Mouse (Mus musculus): Measurements from ENCODE around the gene Cnot4. TPM values are rescaled to one million over a fixed set of nuclear protein-coding genes. Genes with fewer than 3 reads are reported as not detected.

Cnot4 gene
- polyA plus RNA-seq, 1 experiment from 2014 or later: 40.6 TPM

- Histone ChIP-seq H3K36me3 (ENCODE audit: control insufficient read depth, insufficient read depth, low read length) (no peaks in the 10 kb centered on the region), H3K27me3 (ENCODE audit: control insufficient read depth, insufficient read depth, low read length) (no peaks in the 10 kb centered on the region), H3K9ac (ENCODE audit: low read depth, low read length) (no peak overlapping the region), H3K4me1 (replicated peaks; ENCODE audit: control insufficient read depth, insufficient read depth, low read length) (no peaks in the 10 kb centered on the region), H3K4me3 (ENCODE audit: low read depth, low read length) (no peak overlapping the region), H3K27ac (ENCODE audit: low read depth, low read length) (no peak overlapping the region), H3K4me2 (replicated peaks; ENCODE audit: low read depth, low read length) (no peak overlapping the region), H3K9me3 (ENCODE audit: control insufficient read depth, low read length) (no peaks in the 10 kb centered on the region)
- ATAC-seq (ENCODE audit: low FRiP score): no peak
- no peak for DNase-seq (ENCODE audit: low spot score)
- WGBS: 87% methylated on average over 3 of the region's 3 CpGs
These were observed 14.3 kb upstream of the Cnot4 start for GRCm38 (mm10) chr6:35147726-35148422.

DNA sequence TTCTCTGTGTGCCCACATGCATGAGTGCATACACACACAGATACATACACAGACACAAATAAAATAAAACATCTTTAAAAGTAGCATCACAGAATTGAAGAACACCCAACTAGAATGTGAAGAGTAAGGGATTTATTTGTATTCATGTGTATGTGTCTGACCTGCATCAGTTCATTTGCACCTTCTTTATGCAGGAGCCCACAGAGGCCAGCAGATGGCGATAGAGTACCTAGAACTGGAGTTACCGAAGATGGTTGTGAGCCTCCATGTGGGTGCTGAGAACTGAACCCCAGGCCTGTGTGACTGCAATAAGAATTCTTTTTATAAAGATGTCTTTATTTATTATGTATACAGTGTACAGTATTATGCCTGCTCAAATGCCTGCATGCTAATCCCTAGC, 12.0 kb upstream of the Cnot4 start:
- Histone ChIP-seq H3K4me3 (ENCODE audit: low read depth, low read length) (no peak overlapping the region), H3K9ac (ENCODE audit: low read depth, low read length) (no peak overlapping the region), H3K27ac (ENCODE audit: low read depth, low read length) (no peak overlapping the region), H3K27me3 (ENCODE audit: control insufficient read depth, insufficient read depth, low read length) (no peaks in the 10 kb centered on the region), H3K4me2 (replicated peaks; ENCODE audit: low read depth, low read length) (no peak overlapping the region), H3K9me3 (ENCODE audit: control insufficient read depth, low read length) (no peaks in the 10 kb centered on the region), H3K36me3 (ENCODE audit: control insufficient read depth, insufficient read depth, low read length) (no peaks in the 10 kb centered on the region), H3K4me1 (replicated peaks; ENCODE audit: control insufficient read depth, insufficient read depth, low read length) (no peaks in the 10 kb centered on the region)
- DNase-seq (ENCODE audit: low spot score) (no peak), ATAC-seq (ENCODE audit: low FRiP score) (no peak)
- whole genome bisulfite sequencing: 82% methylated on average over 2 of the region's 2 CpGs

- Histone ChIP-seq H3K4me1 (replicated peaks; ENCODE audit: control insufficient read depth, insufficient read depth, low read length) (no peaks in the 10 kb centered on the region), H3K4me3 (ENCODE audit: low read depth, low read length) (no peak overlapping the region), H3K9me3 (ENCODE audit: control insufficient read depth, low read length) (no peaks in the 10 kb centered on the region), H3K27me3 (ENCODE audit: control insufficient read depth, insufficient read depth, low read length) (no peaks in the 10 kb centered on the region), H3K36me3 (ENCODE audit: control insufficient read depth, insufficient read depth, low read length) (no peaks in the 10 kb centered on the region), H3K27ac (ENCODE audit: low read depth, low read length) (no peak overlapping the region), H3K9ac (ENCODE audit: low read depth, low read length) (no peak overlapping the region), H3K4me2 (replicated peaks; ENCODE audit: low read depth, low read length) (no peak overlapping the region)
- DNase-seq (ENCODE audit: low spot score): no peak
- no peak for ATAC-seq (ENCODE audit: low FRiP score)
- 83% methylated on average over 1 of the region's 1 CpGs for WGBS
These were observed 6.8 kb upstream of the Cnot4 start for GRCm38 (mm10) chr6:35140351-35140750.

- Histone ChIP-seq H3K9ac (ENCODE audit: low read depth, low read length) (no peak overlapping the region), H3K4me2 (replicated peaks; ENCODE audit: low read depth, low read length) (no peak overlapping the region), H3K27me3 (ENCODE audit: control insufficient read depth, insufficient read depth, low read length) (no peaks in the 10 kb centered on the region), H3K27ac (ENCODE audit: low read depth, low read length) (no peak overlapping the region), H3K9me3 (ENCODE audit: control insufficient read depth, low read length) (no peaks in the 10 kb centered on the region), H3K36me3 (ENCODE audit: control insufficient read depth, insufficient read depth, low read length) (no peaks in the 10 kb centered on the region), H3K4me1 (replicated peaks; ENCODE audit: control insufficient read depth, insufficient read depth, low read length) (no peaks in the 10 kb centered on the region), H3K4me3 (ENCODE audit: low read depth, low read length) (peak overlapping the region; percentile 70; the same call in 1 of the 2 replicates)
- ATAC-seq (ENCODE audit: low FRiP score) (no peak), DNase-seq (ENCODE audit: low spot score) (no peak)
- WGBS: 54% methylated on average over 2 of the region's 2 CpGs
These were observed 1.3 kb upstream of the Cnot4 start for GRCm38 (mm10) chr6:35134844-35135243.

- Histone ChIP-seq H3K9ac (ENCODE audit: low read depth, low read length) (peak overlapping the region; percentile 76), H3K27me3 (ENCODE audit: control insufficient read depth, insufficient read depth, low read length) (no peaks in the 10 kb centered on the region), H3K4me1 (replicated peaks; ENCODE audit: control insufficient read depth, insufficient read depth, low read length) (no peaks in the 10 kb centered on the region), H3K4me2 (replicated peaks; ENCODE audit: low read depth, low read length) (peak overlapping the region; percentile 85), H3K36me3 (ENCODE audit: control insufficient read depth, insufficient read depth, low read length) (no peaks in the 10 kb centered on the region), H3K4me3 (ENCODE audit: low read depth, low read length) (peak overlapping the region; percentile 70), H3K9me3 (ENCODE audit: control insufficient read depth, low read length) (no peaks in the 10 kb centered on the region), H3K27ac (ENCODE audit: low read depth, low read length) (peak overlapping the region; percentile 70)
- peak; percentile 92 for ATAC-seq (ENCODE audit: low FRiP score)
- DNase-seq (ENCODE audit: low spot score): no peak
- WGBS: under 1% methylated on average over 13 of the region's 25 CpGs
These were observed 312 bp downstream of the Cnot4 start for GRCm38 (mm10) chr6:35133246-35133578.

- WGBS: under 1% methylated on average over 11 of the region's 11 CpGs
- peak; percentile 53 for DNase-seq (ENCODE audit: low spot score)
- ATAC-seq (ENCODE audit: low FRiP score): peak; percentile 20
These were observed 718 bp downstream of the Cnot4 start for GRCm38 (mm10) chr6:35132806-35133205.

DNA sequence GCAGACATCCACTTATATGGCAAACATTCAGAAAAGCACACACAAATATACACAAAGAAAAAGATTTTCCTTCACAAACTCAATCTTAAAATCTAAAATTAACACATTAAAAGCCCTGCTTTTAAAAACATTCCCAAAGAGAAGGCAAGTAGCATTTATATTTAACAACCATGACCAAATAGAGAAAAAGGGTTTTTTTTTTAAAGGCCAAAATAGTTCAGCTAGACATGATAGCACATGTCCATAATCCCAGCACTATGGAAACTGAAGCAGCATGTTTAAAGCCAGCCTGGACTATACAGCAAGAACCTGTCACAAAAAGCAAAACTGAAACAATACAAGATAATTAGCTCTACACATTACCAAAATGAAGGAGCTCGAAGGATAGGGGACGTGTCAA, 11.0 kb downstream of the Cnot4 start:
- WGBS: 97% methylated on average over 2 of the region's 2 CpGs
- Histone ChIP-seq H3K9ac (ENCODE audit: low read depth, low read length) (no peak overlapping the region), H3K4me2 (replicated peaks; ENCODE audit: low read depth, low read length) (no peak overlapping the region), H3K4me1 (replicated peaks; ENCODE audit: control insufficient read depth, insufficient read depth, low read length) (no peaks in the 10 kb centered on the region), H3K4me3 (ENCODE audit: low read depth, low read length) (no peak overlapping the region), H3K9me3 (ENCODE audit: control insufficient read depth, low read length) (no peaks in the 10 kb centered on the region), H3K36me3 (ENCODE audit: control insufficient read depth, insufficient read depth, low read length) (no peaks in the 10 kb centered on the region), H3K27me3 (ENCODE audit: control insufficient read depth, insufficient read depth, low read length) (no peaks in the 10 kb centered on the region), H3K27ac (ENCODE audit: low read depth, low read length) (no peak overlapping the region)
- ATAC-seq (ENCODE audit: low FRiP score) (no peak), DNase-seq (ENCODE audit: low spot score) (no peak)

More at GRCm38 (mm10) chr6:35132806-35133205, 718 bp downstream of the Cnot4 start:
- Histone ChIP-seq H3K9ac (ENCODE audit: low read depth, low read length) (peak overlapping the region; percentile 76), H3K36me3 (ENCODE audit: control insufficient read depth, insufficient read depth, low read length) (no peaks in the 10 kb centered on the region), H3K4me3 (ENCODE audit: low read depth, low read length) (peak overlapping the region; percentile 70), H3K27ac (ENCODE audit: low read depth, low read length) (peak overlapping the region; percentile 70; the same call in 1 of the 2 replicates), H3K4me2 (replicated peaks; ENCODE audit: low read depth, low read length) (peak overlapping the region; percentile 85), H3K27me3 (ENCODE audit: control insufficient read depth, insufficient read depth, low read length) (no peaks in the 10 kb centered on the region), H3K9me3 (ENCODE audit: control insufficient read depth, low read length) (no peaks in the 10 kb centered on the region), H3K4me1 (replicated peaks; ENCODE audit: control insufficient read depth, insufficient read depth, low read length) (no peaks in the 10 kb centered on the region)

GRCm38 (mm10) chr6:35121925-35122324, 11.6 kb downstream of the Cnot4 start:
- Histone ChIP-seq H3K36me3 (ENCODE audit: control insufficient read depth, insufficient read depth, low read length) (no peaks in the 10 kb centered on the region), H3K4me1 (replicated peaks; ENCODE audit: control insufficient read depth, insufficient read depth, low read length) (no peaks in the 10 kb centered on the region), H3K4me3 (ENCODE audit: low read depth, low read length) (no peak overlapping the region), H3K4me2 (replicated peaks; ENCODE audit: low read depth, low read length) (no peak overlapping the region), H3K27me3 (ENCODE audit: control insufficient read depth, insufficient read depth, low read length) (no peaks in the 10 kb centered on the region), H3K9ac (ENCODE audit: low read depth, low read length) (no peak overlapping the region), H3K9me3 (ENCODE audit: control insufficient read depth, low read length) (no peaks in the 10 kb centered on the region), H3K27ac (ENCODE audit: low read depth, low read length) (no peak overlapping the region)
- ATAC-seq (ENCODE audit: low FRiP score): no peak
- no peak for DNase-seq (ENCODE audit: low spot score)
- 99% methylated on average over 3 of the region's 3 CpGs for WGBS

- H3K27me3 ChIP-seq (ENCODE audit: control insufficient read depth, insufficient read depth, low read length): no peaks in the 10 kb centered on the region
- H3K36me3 ChIP-seq (ENCODE audit: control insufficient read depth, insufficient read depth, low read length): no peaks in the 10 kb centered on the region
- no peaks in the 10 kb centered on the region for H3K4me1 ChIP-seq (replicated peaks; ENCODE audit: control insufficient read depth, insufficient read depth, low read length)
- ATAC-seq (ENCODE audit: low FRiP score) (no peak), DNase-seq (ENCODE audit: low spot score) (no peak)
- WGBS: 98% methylated on average over 1 of the region's 1 CpGs
- no peak overlapping the region for H3K4me3 ChIP-seq (ENCODE audit: low read depth, low read length)
- H3K9me3 ChIP-seq (ENCODE audit: control insufficient read depth, low read length): no peaks in the 10 kb centered on the region
- H3K4me2 ChIP-seq (replicated peaks; ENCODE audit: low read depth, low read length): no peak overlapping the region
- H3K27ac ChIP-seq (ENCODE audit: low read depth, low read length): no peak overlapping the region
- H3K9ac ChIP-seq (ENCODE audit: low read depth, low read length): no peak overlapping the region
These were observed 31.1 kb downstream of the Cnot4 start for GRCm38 (mm10) chr6:35102457-35102856.
